Mouse (Mus musculus) ovary, adult 18-20 months (tissue): ENCODE measurements around the gene Arhgap9.

Experiments used
- DNase-seq: peaks from one replicate; pipeline ENCODE4 v3.0.0; 2022; ENCODE audit warnings: low spot score, mixed read lengths

Arhgap9 gene

DNA sequence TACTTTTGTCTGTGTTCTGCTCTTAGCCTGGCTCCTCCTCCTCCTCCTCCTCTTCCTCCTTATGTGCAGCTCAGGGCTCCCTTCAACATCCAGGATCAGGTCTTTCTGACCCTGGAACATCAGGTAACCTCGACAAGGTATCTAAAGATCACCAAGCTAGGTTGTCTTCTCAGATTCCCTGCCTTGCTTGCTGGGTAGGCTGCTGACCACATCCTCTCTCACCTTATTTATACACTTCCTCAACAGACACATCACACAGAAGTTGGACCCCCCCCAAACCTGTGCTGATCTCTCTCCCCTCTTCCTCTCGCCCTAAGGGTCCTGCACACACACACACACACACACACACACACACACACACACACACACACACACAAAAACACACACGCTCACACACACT is at the start of gene Arhgap9:
Arhgap9 (plus strand) TSS at position 344 of the 400 bp plus-strand sequence.
- DNase-seq, result no peak

- DNase-seq, result no peak
Measured at GRCm38 (mm10) chr10:127272371-127272770, 49.4 kb upstream of the Arhgap9 start.

GRCm38 (mm10) chr10:127274261-127275022 is 47.3 kb upstream of the Arhgap9 start:
- DNase-seq, result no peak

DNA sequence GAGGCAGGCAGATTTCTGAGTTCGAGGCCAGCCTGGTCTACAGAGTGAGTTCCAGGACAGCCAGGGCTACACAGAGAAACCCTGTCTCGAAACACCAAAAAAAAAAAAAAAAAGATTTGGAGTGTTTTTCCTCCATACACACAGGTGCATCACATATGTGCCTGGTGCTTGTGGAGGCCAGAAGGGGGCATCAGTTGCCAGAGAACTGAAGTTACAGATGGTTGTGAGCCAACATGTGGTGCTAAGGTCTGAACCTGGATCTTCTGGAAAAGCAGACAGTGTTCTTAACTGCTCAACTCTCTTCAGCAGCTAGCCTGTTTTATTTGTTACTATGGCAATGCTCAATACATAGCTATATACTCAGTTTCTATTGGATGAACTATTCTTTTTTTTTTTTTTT is 42.0 kb upstream of the Arhgap9 start:
- no peak for DNase-seq

- DNase-seq, result no peak
Measured at GRCm38 (mm10) chr10:127281316-127281715, 40.4 kb upstream of the Arhgap9 start.

GRCm38 (mm10) chr10:127282620-127283215 is 39.0 kb upstream of the Arhgap9 start:
- DNase-seq, result no peak

- no peak for DNase-seq
Measured at GRCm38 (mm10) chr10:127284105-127284622, 37.6 kb upstream of the Arhgap9 start.

- no peak for DNase-seq
Measured at GRCm38 (mm10) chr10:127284724-127285500, 36.9 kb upstream of the Arhgap9 start.

DNA sequence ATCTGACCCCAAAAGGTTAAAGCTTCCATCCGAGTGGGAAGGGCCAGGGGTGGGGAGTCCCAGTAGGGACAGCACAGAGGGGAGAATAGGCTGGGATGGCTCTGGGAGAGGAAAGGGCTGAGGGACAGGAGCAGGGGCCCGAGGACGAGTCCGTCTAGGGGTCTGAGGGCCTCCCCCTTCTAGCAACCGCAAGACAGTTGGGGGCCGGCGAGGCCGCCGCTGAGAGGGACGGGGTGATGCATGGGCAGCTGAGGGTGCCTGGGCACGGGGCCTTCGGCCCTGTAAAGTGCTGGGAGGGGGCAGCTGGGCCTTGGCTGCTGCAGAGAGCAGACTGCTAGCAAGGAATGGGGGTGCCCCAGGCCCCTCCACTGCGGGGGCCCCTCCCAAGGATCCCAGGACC is 36.1 kb upstream of the Arhgap9 start:
- no peak for DNase-seq

GRCm38 (mm10) chr10:127286194-127286593 is 35.6 kb upstream of the Arhgap9 start:
- no peak for DNase-seq

DNA sequence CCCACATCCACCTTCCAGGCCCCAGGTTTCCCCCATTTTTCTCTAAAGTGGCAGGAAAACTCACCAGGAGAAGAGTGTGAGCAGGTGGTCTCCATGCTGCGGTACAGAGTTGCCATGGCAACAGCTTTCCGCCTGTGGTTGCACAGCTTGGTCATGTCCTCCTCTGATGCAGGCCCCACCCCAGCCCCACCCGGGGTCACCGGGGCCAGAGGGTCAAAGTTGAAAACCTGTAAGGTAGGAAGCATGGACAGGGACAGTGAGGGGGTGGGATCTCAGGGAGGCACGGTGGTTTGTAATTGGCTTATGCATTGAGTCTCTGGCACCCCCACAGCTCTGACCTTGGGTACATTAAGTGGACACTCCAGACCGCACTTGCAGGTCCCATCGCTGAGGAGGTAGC is 35.0 kb upstream of the Arhgap9 start:
- no peak for DNase-seq

GRCm38 (mm10) chr10:127287271-127287935 is 34.4 kb upstream of the Arhgap9 start:
- no peak for DNase-seq

GRCm38 (mm10) chr10:127287936-127288293 is 33.8 kb upstream of the Arhgap9 start:
- DNase-seq, result no peak

DNA sequence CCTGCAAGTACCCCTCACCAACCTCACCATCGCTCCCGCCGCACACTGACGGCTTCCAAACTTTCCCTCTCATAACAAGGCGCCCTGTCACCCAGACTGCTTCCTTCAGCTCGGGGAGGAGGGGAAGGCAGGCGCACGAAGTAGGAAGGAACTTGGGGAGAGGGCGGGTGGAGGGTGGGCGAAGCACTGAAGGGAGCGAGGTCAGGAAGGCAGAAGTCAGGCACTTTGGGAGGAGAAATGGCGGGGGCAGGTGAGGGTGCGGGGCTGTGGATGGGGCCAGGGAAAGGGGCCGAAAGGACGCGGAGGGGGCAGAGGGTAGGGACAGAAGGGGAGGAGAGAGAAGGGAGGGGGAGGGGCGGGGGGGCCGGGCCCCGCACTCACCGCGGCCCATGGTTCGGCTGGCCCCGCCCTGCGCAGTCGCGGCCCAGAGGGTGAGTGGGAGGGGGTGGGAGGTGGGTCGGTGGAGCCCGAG is 33.4 kb upstream of the Arhgap9 start:
- no peak for DNase-seq

DNA sequence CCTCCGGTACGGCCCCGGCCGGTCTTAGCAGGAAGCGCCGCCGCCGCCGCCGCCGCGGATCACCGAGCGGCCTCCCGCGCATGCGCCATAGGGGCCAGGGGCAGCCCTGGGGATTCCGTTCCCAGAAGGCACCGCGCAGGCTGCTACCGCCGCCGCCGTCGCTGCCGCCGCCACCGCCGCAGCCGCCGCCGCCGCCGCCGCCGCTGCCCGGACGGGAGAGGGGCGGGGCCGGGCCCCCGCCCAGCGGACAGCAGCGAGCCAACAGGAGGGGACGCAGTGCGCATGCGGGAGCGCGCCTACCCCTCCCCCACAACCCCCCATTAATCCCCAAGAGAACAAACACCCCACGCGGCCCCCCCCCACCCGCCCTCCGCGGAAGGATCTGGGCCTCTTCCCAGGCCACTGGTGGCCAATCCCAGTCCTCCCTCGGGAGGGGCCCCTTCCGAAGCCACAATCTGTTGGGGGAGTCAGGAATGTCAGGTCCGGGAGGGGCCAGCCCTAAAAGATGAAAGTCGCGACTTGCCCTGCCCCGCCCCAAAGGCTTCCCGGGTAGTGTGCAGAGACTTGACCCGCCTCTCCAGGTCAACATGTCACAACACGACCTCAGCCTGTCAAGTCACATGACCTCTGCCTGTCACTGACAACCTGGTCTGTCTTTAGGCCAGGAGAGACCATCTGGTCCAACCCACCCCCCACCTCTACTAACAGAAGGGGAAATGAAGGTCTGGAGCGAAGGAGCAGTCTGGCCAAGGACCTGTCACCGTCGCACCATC is 32.8 kb upstream of the Arhgap9 start, which contains the start of gene Mbd6:
Mbd6 (minus strand) TSS at position 219 of the 773 bp plus-strand sequence.
- DNase-seq, result peak; percentile 81

GRCm38 (mm10) chr10:127289573-127290191 is 32.1 kb upstream of the Arhgap9 start:
- peak; percentile 59 for DNase-seq

DNA sequence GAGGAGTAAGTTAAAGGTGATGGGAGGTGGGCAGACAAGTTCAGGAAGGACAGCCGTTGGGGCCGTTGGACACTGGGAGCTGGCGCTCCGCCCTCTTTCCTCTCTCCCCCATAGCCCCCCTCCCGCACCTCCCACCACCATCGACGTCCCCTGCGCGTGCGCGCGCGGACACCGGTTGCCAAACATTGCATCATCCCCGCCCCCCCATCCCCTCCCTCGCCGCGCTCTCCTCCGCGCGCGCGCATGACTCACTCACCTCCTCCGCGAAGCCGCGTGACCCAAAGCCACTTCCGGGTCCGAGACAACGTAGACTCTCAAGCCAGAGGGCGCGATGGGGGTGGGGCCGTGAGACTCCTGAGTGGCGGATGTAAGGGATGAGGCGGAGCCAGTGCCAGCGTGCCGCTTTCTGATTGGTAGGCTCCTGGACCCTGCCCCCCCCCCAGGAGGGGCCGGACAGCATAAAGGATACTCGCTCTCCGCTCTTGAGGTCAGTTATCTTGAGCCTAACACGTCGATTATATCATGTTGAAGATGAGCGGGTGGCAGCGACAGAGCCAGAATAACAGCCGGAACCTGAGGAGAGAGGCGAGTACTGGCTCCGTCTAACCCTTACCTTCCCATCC is 31.3 kb upstream of the Arhgap9 start:
- DNase-seq, result peak; percentile 100

GRCm38 (mm10) chr10:127290930-127291880 is 30.6 kb upstream of the Arhgap9 start:
- DNase-seq, result no peak
